Mouse (Mus musculus) embryo, embryonic 9.5 days (tissue): Measurements from ENCODE around the gene Pofut2.

ENCODE experiments used
- DNase-seq: peaks from one replicate; pipeline ENCODE4 v3.0.0-alpha.2; 2017; ENCODE audit errors: extremely low spot score

Pofut2 gene

DNA sequence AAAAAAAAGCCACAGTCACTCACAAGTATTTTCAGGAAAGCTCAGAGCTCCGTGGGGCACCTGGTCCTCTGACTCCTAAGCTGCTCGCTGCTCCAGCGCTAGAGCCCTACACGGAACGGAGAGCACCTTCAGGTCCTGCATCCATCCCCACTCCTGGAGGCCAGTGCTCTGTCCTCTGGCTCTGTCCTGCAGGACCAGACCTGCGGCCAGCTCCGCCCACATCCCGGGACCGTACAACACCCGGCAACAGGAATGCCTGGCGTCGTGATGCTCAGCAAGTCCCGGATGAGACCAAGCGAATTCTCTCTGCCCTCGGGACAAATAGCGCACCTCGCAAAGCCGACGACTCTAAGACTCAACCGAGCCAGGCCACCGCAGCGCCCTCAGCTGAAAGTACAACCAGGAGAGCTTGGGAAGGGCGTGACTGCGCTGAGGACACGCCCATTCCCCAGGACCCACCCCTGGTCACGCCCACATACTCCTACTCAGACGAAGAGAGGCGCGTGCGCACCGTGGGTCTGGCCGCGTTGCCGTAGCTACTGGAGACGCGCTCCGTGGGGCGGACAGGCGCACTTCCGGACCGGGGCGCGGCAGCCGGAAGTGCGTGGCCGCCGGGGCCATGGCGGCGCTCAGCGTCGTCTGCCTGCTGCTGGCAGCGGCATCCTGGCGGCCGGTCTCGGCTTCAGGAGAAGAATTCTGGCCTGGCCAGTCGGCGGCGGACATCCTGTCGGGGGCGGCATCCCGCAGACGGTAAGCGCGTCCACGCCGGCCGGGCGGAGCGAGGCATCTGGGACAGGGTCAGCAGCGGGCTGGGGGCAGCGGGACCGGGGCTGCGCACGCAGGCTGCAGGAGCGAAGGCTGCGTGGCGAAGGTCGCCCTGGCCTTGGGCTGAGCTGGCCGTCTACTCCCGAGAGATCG, at the start of gene Pofut2:
Gene Pofut2, plus strand, starts transcription at position 515 of the 918 bp plus-strand sequence.
- peak; percentile 97 for DNase-seq

DNA sequence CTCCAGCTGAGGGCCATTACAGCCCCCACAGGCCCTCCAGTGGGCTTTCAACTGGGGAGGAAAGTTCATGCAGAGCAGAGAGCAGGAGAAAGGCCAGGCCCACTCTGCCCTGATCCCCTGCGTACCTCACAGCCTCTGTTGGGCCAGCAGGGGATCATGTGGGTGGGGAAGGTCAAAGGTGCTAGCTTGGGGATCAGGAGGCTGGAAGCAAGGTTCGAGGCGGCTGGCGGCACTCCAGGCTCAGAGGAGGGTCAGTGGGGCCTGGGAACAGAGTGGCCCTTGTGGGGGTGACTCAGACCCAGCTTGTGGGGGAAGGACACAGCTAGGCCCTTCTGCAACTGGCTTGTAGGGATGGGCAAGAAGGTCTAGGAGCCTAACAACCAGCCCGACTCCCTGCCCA, 49.8 kb upstream of the Pofut2 start:
- DNase-seq, result no peak

DNA sequence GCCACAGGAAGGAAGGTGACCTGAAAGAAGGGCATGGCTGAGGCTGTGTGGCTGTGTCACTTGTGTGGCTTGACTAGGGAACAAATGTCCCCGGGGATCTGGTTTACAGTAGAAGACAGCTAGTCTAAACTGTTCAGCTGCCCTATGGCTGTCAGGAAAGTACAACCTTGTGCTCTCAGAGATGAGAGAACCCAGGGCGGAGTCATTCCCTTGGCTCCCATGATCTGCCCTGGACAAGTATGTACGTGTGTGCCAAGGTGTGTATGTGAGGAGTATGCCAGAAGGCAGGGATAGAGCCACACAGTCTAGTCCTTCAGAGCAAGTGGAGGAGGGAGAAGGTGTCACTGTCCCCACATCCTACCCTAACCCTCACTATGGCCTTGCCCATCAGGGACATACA, 48.4 kb upstream of the Pofut2 start:
- no peak for DNase-seq

DNA sequence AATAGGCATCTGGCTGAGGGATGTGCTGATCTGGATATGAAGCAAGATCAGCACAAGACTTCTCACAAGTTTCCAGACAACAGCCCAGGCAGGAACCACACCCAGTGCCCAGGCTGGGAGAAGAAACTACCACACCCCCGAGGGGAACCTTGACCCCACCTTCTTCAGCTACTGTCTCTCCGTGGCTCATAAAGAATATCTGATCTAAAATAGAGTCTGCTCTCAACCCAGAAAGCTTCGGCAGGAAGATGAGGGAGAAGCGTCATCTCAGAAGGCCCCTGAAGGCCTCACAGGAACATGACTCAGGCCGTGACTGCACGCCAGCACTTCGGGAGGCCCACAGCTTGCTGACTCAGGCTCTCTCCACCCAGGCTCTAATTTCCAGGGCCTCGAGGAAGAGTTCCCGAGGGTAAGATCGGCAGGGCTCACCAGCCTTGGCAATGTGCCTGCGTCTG, 47.9 kb upstream of the Pofut2 start:
- DNase-seq, result no peak

DNA sequence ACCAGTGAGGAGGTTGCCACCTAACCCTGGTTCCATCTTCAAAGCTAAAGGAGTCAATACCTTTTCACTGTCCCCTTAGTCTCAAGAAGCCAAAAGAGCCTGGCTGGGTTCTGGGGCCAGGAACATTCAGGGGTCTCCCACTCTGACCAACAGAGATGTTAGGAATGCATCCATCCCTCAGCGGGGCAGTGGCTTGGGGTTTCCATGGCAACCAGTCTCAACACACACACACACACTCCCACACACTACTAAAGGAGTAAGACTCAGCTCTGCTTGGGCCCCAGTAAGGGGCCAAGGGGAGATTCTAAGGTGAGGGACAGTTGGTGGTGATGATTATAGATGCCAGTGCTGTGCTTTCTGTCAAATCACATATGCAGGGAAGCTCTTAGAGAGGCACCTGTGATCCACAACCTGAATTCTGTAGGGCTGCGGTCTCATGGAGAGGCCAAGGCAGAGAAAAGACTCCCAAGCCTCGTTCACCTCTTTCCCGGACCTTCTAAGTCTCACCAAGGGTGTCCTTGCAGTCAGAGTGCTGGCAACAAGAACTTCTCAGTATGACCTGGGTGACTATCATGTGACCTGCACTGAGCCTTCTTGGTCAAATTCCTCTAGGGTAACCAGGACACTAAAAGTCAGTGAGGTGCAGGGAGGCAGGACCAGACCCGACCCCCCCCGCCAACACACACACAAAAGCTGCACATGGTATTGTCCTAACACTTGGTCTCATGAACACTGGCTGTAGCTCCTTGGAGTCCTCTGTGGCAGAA, 46.5 kb upstream of the Pofut2 start:
- DNase-seq, result no peak

DNA sequence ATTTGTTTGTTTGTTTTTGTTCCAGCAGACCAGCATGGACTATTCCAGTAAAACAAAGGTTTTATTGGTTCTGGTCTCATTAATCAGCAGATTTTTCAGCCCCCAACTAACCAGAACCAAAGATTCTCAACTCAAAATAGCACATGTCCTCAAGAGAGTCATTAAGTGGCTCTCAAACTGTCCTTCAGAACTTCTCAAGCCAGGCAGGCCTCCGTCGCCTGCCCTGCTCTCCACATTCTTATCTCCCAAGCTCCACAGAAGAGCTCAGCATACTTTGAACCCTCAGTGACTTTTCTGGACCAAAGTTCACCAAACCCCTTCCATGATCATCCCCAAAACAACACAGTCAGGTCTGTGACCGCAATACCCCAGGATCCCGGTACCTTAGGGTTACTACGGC, 45.5 kb upstream of the Pofut2 start:
- DNase-seq, result no peak

DNA sequence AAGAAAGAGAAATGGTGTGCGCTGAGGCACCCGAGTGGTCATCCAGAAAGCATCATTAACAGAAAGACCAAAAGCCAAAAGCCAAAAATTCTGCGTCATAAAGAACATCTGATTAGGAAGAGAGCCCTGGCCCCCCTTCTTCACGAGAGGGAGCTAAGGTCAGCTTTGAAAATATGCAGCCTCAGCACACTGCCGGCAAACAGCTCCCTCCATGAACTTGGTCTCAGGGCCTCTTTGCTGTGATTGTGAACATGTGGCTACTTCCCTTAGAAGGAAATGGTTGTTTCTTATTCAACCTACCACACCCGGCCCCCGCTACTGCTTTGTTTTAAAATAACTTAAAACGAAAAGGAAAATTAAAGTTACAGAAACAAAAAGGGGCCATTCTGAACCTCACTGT, 44.4 kb upstream of the Pofut2 start:
- no peak for DNase-seq

DNA sequence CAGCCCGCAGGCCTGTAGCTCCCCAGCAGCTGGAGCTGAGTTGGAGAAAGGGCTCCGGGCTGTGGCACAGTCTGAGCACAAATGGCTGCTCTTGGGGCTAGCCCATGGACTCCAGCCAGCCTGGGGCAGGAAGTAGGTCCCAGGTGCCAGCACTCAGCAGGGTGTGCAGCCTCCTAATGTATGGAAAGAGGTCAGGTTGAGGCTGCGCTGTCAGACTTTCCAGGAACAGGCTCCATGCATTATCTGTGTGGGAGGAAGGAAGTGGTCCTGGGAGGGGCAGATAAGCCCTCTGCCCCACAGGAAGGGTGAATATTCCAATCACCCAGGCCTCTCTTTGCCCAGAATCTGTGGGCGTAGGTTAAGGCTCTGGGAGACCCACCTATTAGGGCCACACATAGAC, 43.4 kb upstream of the Pofut2 start:
- DNase-seq, result no peak

DNA sequence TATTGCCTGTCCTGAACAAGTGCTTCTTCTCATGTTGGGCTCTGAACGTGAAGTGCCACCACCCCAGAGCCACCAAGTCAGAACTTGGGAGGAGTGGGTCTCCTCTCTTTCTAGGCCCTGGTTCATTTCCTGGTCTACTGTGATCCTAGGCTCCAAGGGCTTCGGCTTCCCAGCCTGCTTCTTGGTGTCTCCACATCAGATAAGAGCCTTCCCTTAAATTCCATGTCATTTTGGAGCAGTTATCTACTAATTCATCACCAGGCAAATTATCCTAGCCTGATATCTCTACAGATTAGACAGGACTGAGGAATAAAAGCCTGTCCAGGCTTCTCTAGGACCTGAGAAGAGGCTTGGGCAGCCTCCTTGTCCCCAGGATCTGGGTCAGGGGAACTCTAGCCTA, 42.7 kb upstream of the Pofut2 start:
- no peak for DNase-seq

DNA sequence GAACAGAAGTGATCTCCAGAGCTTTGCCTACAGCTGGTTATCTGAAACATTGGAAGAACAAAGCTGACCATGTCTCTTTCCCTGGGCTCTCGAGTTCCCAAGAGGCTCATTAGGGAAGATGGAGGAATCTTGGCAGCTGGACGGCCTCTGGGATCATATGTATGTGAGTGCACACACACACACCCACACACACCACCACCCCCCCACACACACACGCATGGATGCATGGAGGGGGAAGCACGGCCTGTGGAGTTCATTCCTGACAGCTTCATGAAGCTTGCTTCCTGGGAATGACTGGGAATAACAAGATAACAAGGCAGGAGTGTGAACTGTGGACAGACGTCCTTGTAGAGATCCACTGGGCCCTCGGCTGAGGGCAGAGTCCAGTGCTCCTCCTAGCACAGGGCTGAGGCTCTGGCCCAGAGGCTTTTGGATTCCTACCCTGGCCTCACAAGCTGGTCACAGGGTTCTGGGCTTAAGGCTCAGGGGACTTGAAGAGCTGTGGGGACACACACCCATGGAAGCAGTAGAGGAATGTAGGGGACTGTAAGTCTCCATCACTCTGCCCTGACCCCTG, 41.8 kb upstream of the Pofut2 start:
- DNase-seq, result no peak

DNA sequence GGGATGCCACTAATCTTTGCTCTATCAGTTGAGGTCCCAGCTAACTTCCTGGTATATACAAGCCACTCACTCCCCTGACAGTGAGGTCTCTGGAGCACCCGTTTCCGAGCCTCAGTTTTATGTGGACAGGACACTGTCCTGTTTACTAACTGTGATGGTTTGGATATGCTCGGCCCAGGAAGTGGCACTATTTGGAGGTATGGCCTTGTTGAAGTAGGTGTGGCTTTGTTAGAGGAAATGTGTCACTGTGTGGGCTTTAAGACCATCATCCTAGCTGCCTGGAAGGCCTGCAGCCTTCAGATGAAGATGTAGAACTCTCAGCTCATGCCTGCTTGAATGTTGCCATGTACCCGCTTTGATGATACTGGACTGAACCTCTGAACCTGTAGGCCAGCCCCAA, 41.0 kb upstream of the Pofut2 start:
- no peak for DNase-seq

DNA sequence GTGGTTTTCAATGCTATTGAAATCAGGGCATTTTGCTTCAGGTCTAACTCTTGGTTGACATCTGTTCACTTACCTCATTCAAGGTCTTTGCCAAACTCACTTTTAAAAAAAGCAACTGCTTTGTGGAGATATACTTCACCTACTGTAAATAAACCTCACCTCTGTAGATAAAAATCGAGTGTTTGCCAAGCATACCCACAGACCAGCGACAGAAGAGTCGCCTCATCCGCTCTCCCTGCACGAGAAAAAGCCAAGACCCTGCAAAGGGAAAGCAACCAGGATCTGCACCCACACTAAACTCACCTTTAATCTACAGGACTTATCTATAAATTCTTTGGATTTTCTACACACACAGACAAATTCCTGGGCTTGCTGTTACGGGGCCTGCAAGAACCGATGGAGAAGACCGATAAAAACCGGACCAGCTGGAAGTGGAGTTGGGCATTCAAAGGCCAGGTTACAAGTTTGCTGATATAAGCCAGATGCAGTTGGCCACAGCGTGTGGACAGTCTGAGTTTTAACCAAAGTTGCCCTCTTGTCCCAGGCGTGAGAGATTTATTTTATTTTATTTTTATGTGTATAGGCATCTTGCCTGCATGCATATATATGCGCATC, 39.5 kb upstream of the Pofut2 start:
- no peak for DNase-seq

DNA sequence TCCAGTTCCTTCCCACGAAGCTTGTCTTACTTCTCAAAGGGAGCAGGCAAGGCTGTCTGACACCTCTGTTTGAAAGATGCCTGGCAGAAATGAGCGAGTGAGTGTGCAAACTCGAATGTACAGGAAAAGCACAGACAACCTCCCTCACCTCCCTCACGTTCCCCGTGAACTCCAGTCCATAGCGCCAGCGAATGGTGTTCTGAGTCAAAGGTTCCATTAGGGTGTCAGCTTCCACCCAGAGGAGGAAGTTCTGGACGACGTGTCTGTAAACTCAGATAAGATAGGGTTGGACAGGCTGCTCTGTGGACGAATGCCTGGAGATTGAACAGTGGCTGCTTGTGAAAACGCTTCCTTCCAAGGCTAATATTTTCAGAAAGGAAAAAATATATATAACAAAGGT, 37.9 kb upstream of the Pofut2 start:
- DNase-seq, result no peak

DNA sequence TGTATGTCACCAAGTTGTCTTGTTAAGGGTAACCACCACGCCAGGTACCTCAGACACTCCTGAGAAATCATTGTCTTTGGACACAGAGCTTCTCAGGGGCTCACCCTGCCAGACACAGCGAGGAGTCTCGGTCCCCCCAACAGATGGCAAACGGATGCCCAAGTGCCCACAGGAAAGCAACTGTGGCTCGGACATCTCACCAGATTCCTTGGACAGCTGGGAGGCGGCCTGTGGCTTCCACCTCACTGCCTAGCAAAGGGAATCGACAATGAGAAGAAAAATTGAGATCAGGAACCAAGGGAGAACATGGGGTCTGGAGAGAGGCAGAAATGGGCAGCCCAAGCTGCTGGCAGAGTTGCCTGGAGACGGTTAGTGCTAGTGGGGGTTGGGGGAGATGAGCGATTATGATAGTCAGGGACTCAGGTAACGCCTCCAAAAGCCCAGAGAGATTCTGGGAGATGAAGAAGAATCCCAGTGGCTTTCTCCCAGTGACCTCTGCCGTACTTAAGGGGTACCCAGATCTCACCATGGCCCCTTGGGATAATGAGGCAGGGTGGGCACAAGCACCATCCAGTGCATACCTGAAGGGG, 36.0 kb upstream of the Pofut2 start:
- no peak for DNase-seq

DNA sequence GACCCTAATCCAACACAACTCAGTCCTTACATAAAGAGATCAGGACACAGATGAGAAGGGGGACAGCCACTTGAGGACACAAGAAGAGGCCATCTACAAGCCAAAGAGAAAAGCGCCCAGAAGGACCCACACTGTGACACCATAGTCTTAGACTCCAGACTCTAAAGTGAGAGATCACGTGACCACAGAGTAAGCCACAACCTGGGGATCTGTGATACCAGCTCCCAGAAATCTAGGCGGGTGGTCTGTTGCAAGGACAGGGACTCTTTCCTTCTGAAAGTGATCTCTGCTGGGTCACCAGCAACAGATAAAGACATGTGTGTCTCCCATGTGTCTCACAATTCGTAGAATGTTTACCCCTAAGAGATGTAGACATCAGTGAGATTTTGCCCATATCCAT, 34.6 kb upstream of the Pofut2 start:
- no peak for DNase-seq

DNA sequence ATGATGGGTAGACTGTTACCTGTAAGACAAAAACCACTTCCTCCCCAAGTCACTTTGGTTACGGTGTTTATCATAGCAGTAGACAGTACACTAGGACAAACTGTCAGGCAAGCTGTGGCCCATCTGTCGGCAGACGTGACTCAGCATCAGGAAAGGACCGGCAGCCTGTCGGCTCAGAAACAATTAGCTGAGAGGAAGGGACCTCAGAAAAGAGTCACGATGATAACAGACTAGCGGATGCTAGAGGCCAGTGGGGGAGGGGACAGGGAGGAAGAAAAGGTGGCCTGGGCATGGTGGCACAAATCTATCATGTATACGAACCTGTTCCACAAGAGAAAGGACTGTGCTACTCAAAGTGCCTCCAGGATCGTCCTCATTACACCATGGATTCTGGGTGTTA, 33.6 kb upstream of the Pofut2 start:
- no peak for DNase-seq

DNA sequence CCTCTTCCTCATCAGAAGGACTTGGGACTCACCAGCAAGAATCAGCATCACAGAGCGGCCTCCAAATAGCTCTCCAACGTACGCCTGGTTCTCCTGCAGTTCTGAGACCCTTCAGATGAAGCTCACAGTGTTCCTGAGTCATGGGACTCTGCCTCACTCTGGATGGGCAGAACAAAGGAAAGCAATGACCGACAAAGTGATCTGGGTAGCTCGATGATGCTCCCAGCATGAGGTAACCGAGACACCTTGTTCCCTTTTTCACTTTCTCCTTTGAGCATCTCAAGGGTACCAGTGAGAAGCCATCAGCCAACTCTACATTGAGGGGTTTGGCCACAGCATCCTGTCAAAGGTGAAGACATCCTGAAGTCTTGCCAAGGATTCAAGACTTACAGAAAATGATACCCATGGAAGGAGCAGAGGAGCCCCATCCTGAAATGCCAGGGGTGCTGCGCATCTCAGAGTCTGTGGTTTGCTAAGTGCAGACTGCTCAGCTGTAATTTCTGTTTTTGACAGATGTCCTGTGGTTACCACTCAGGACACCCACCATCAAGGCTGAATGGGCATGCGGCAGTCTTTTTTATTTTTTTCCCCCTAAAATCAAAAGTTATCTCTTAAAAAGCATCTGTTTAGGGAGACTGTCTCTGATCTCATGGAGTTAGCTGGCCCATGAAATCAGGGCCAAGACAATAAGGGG, 32.9 kb upstream of the Pofut2 start:
- no peak for DNase-seq

DNA sequence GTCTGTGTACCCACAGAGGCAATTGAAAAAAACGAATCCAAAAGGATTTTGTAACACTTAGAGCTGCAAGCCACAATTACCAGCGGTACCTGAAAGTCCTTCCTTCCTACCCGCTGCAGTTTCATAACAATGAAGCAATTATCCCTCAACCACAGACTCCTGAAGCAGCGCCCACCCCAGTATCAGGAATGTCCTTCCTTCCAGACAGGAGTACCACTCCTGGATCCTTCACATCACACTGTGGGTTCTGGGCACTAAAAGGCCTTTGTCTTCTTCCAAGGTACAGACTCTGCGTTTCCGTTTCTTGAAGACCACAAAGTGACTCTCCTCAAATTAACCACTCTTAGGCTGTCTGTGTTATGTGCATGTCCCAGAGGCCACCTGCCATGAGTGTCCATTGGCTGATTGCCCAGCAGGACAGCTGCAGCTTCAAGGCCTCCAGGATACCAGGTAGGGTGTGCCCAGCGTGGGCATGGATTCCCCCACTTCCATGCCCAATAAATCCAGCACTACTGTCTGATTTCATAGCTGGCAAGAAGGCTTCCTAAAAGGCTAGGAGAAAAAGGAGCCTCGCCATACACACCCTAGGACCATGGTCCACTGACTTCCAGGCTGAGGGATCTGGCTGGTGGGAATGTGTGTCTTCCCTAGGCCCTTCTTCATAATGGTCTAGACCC, 32.2 kb upstream of the Pofut2 start:
- no peak for DNase-seq

DNA sequence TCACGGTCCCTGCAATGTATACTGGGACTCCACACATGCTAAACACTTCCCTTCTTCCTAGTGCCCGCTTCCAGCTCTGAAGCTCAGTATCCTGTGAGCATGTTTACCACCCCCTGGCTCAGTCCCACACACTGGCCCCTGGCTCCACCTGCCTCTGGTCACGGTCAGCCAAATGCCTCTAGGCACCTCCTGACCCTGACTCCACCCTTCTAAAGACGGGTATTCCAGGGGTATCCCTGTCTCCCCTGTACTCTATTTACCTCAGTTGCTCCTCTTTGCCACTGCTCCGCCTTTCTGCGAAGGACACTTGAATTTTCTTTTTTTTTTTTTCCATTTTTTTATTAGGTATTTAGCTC, 31.7 kb upstream of the Pofut2 start:
- no peak for DNase-seq
